ENCODE assay signal across 9 mouse cellular contexts in genomic region chr17:20946636-20947035, GRCm38 (mm10). TPM values are rescaled to one million over a fixed set of nuclear protein-coding genes. Genes with fewer than 3 reads are reported as not detected.
A peak's percentile ranks its signal among the peaks of the same experiment; 100 is the strongest.
DNase-seq lines count a peak whose midpoint lies in the region; ATAC-seq lines count a peak whose summit lies in the region.
"Had no signal": no experiment of that assay in that cellular context is flagged by ENCODE, and none has a peak within 500 bp of the region (broad histone marks: within the 10 kb centered on the region; RNA-seq: fewer than 3 reads in every experiment).

No protein-coding gene starts in this region.

- H3K4me1 ChIP-seq in heart, embryonic 15.5 days (replicated peaks) = peaks cover 33% of the 10 kb centered on the region
- no peaks in the 10 kb centered on the region for H3K4me1 ChIP-seq in hindbrain, embryonic 11.5 days (replicated peaks; ENCODE audit: control insufficient read depth, insufficient read depth, low read length)
- peaks cover 40% of the 10 kb centered on the region for H3K4me1 ChIP-seq in midbrain, embryonic 10.5 days

- peaks cover 6% of the 10 kb centered on the region for H3K36me3 ChIP-seq in heart, embryonic 15.5 days
- no peaks in the 10 kb centered on the region for H3K36me3 ChIP-seq in hindbrain, embryonic 11.5 days (ENCODE audit: control insufficient read depth, insufficient read depth, low read length)
- H3K36me3 ChIP-seq in midbrain, embryonic 10.5 days = peaks cover 10% of the 10 kb centered on the region

- no peak overlapping the region for H3K27ac ChIP-seq in heart, embryonic 15.5 days
- no peak overlapping the region for H3K27ac ChIP-seq in hindbrain, embryonic 11.5 days (ENCODE audit: low read depth, low read length)
- peak overlapping the region; percentile 96 for H3K27ac ChIP-seq in midbrain, embryonic 10.5 days (replicated peaks)

- ATAC-seq in heart, embryonic 15.5 days (replicated peaks; ENCODE audit: insufficient number of reproducible peaks, insufficient read depth, low FRiP score, low read depth) = no peak
- ATAC-seq in hindbrain, embryonic 11.5 days (ENCODE audit: low FRiP score) = no peak
- no peak for ATAC-seq in granulocyte monocyte progenitor cell, adult 5-6 weeks (replicated peaks; ENCODE audit: poor library complexity, severe bottlenecking)
- no peak for ATAC-seq in erythroid progenitor cell, adult 5-6 weeks (replicated peaks; ENCODE audit: low FRiP score, poor library complexity, severe bottlenecking)

- H3K27me3 ChIP-seq in heart, embryonic 15.5 days = no peaks in the 10 kb centered on the region
- no peaks in the 10 kb centered on the region for H3K27me3 ChIP-seq in hindbrain, embryonic 11.5 days (ENCODE audit: control insufficient read depth, insufficient read depth, low read length)
- no peaks in the 10 kb centered on the region for H3K27me3 ChIP-seq in midbrain, embryonic 10.5 days (ENCODE audit: low read depth, poor library complexity, severe bottlenecking)

- peak overlapping the region; percentile 75 for H3K4me2 ChIP-seq in heart, embryonic 15.5 days
- H3K4me2 ChIP-seq in hindbrain, embryonic 11.5 days (replicated peaks; ENCODE audit: low read depth, low read length) = peak overlapping the region; percentile 77

- no peak for DNase-seq in heart, adult 11 months
- DNase-seq in adipocyte (ENCODE audit: low spot score) = peak; percentile 26
- DNase-seq in hindbrain, embryonic 11.5 days (ENCODE audit: low spot score) = no peak
- DNase-seq in midbrain, embryonic 10.5 days (ENCODE audit: low spot score) = no peak
- DNase-seq in right cerebral cortex, postnatal 14 days = no peak

- peak overlapping the region; percentile 85 for H3K9ac ChIP-seq in heart, embryonic 15.5 days
- peak overlapping the region; percentile 78; the same call in 1 of the 2 replicates for H3K9ac ChIP-seq in hindbrain, embryonic 11.5 days (ENCODE audit: low read depth, low read length)

- no peaks in the 10 kb centered on the region for H3K9me3 ChIP-seq in heart, embryonic 15.5 days (replicated peaks)
- H3K9me3 ChIP-seq in hindbrain, embryonic 11.5 days (ENCODE audit: control insufficient read depth, low read length) = no peaks in the 10 kb centered on the region
- no peaks in the 10 kb centered on the region for H3K9me3 ChIP-seq in midbrain, embryonic 10.5 days (replicated peaks)

- peak overlapping the region; percentile 89 for H3K4me3 ChIP-seq in heart, embryonic 15.5 days
- peak overlapping the region; percentile 78 for H3K4me3 ChIP-seq in hindbrain, embryonic 11.5 days (ENCODE audit: low read depth, low read length)
- peak overlapping the region; percentile 76 for H3K4me3 ChIP-seq in midbrain, embryonic 10.5 days

RNA-seq across cellular contexts. Expression of gene Ppp2r1a, which starts 1.5 kb away (rescaled TPM):
- 275 and 358 TPM in 2 replicates for polyA plus RNA-seq in heart, embryonic 15.5 days (2015; fragmentation: Nextera tagmentation; extraction: Ambion mirVana)
- polyA plus RNA-seq in hindbrain, embryonic 11.5 days (2014; fragmentation: Nextera tagmentation; extraction: Ambion mirVana) = 549 and 551 TPM in 2 replicates
- polyA plus RNA-seq in midbrain, embryonic 10.5 days (2016; fragmentation: Nextera tagmentation; extraction: Ambion mirVana) = 509 and 575 TPM in 2 replicates
- total RNA-seq in granulocyte monocyte progenitor cell, adult 5-6 weeks (2014; fragmentation: Nextera tagmentation) = 220 and 318 TPM in 2 replicates
- 119 and 128 TPM in 2 replicates for total RNA-seq in granulocyte monocyte progenitor cell, adult 5-6 weeks (2017)
- total RNA-seq in erythroid progenitor cell, adult 5-6 weeks (2015; ENCODE audit: low replicate concordance) = 76.4 and 97.3 TPM in 2 replicates
- 29.4 and 76.2 TPM in 2 replicates for total RNA-seq in erythroid progenitor cell, adult 5-6 weeks (2017; ENCODE audit: low replicate concordance)

RNA-seq across cellular contexts. Expression of gene Vmn1r232, which starts 27.1 kb away (rescaled TPM):
- not detected in 2 replicates for polyA plus RNA-seq in heart, embryonic 15.5 days (2015; fragmentation: Nextera tagmentation; extraction: Ambion mirVana)
- polyA plus RNA-seq in hindbrain, embryonic 11.5 days (2014; fragmentation: Nextera tagmentation; extraction: Ambion mirVana) = not detected in 2 replicates
- polyA plus RNA-seq in midbrain, embryonic 10.5 days (2016; fragmentation: Nextera tagmentation; extraction: Ambion mirVana) = not detected in 2 replicates
- not detected in 2 replicates for total RNA-seq in granulocyte monocyte progenitor cell, adult 5-6 weeks (2014; fragmentation: Nextera tagmentation)
- total RNA-seq in granulocyte monocyte progenitor cell, adult 5-6 weeks (2017) = not detected in 2 replicates
- not detected in 2 replicates for total RNA-seq in erythroid progenitor cell, adult 5-6 weeks (2015; ENCODE audit: low replicate concordance)
- not detected in 2 replicates for total RNA-seq in erythroid progenitor cell, adult 5-6 weeks (2017; ENCODE audit: low replicate concordance)
- polyA plus RNA-seq: spleen, adult 2 months had no signal

RNA-seq across cellular contexts. Expression of gene Vmn1r231, which starts 41.7 kb away (rescaled TPM):
- polyA plus RNA-seq in heart, embryonic 15.5 days (2015; fragmentation: Nextera tagmentation; extraction: Ambion mirVana) = not detected in 2 replicates
- not detected in 2 replicates for polyA plus RNA-seq in hindbrain, embryonic 11.5 days (2014; fragmentation: Nextera tagmentation; extraction: Ambion mirVana)
- not detected in 2 replicates for polyA plus RNA-seq in midbrain, embryonic 10.5 days (2016; fragmentation: Nextera tagmentation; extraction: Ambion mirVana)
- not detected in 2 replicates for total RNA-seq in granulocyte monocyte progenitor cell, adult 5-6 weeks (2014; fragmentation: Nextera tagmentation)
- not detected in 2 replicates for total RNA-seq in granulocyte monocyte progenitor cell, adult 5-6 weeks (2017)
- total RNA-seq in erythroid progenitor cell, adult 5-6 weeks (2015; ENCODE audit: low replicate concordance) = not detected in 2 replicates
- total RNA-seq in erythroid progenitor cell, adult 5-6 weeks (2017; ENCODE audit: low replicate concordance) = not detected in 2 replicates
- polyA plus RNA-seq: spleen, adult 2 months had no signal

RNA-seq across cellular contexts. Expression of gene Vmn1r233, which starts 49.6 kb away (rescaled TPM):
- not detected in 2 replicates for polyA plus RNA-seq in heart, embryonic 15.5 days (2015; fragmentation: Nextera tagmentation; extraction: Ambion mirVana)
- polyA plus RNA-seq in hindbrain, embryonic 11.5 days (2014; fragmentation: Nextera tagmentation; extraction: Ambion mirVana) = not detected in 2 replicates
- not detected in 2 replicates for polyA plus RNA-seq in midbrain, embryonic 10.5 days (2016; fragmentation: Nextera tagmentation; extraction: Ambion mirVana)
- total RNA-seq in granulocyte monocyte progenitor cell, adult 5-6 weeks (2014; fragmentation: Nextera tagmentation) = not detected in 2 replicates
- not detected in 2 replicates for total RNA-seq in granulocyte monocyte progenitor cell, adult 5-6 weeks (2017)
- total RNA-seq in erythroid progenitor cell, adult 5-6 weeks (2015; ENCODE audit: low replicate concordance) = not detected in 2 replicates
- not detected in 2 replicates for total RNA-seq in erythroid progenitor cell, adult 5-6 weeks (2017; ENCODE audit: low replicate concordance)
- polyA plus RNA-seq: spleen, adult 2 months had no signal
